Mouse (Mus musculus): ENCODE data around the gene Tat. TPM values are rescaled to one million over a fixed set of nuclear protein-coding genes. Genes with fewer than 3 reads are reported as not detected.

Tat gene
- total RNA-seq, 4 experiments from 2014 or later, result 0.10 to 0.58 (median 0.25) TPM

Other genes starting within 250 kb of the Tat start
- gene Ap1g1, start 211.9 kb upstream of the Tat start, total RNA-seq (2022), result 100 to 1,000 TPM in 1 of 4 experiments, 10 to 100 TPM in 3; 76.0 to 103 (median 90.0) TPM
- gene Phlpp2, start 121.9 kb upstream of the Tat start, total RNA-seq (2022), result 10 to 100 TPM in 3 of 4 experiments, 1 to 10 TPM in 1; 10.0 to 13.2 (median 11.6) TPM
- under 1 TPM in 2 of 4 experiments, not detected in 2; 0.16 to 0.43 TPM for gene Marveld3, start 28.2 kb upstream of the Tat start, total RNA-seq (2022)
- 1 to 10 TPM in 2 of 4 experiments, under 1 TPM in 2; 0.89 to 1.9 (median 1.4) TPM for gene Chst4, start 49.3 kb downstream of the Tat start, total RNA-seq (2022)
- 10 to 100 TPM in 3 of 4 experiments, 1 to 10 TPM in 1; 9.9 to 16.1 (median 12.8) TPM for gene Zfp612, start 89.3 kb downstream of the Tat start, total RNA-seq (2022)
- gene Gm21964, start 110.8 kb downstream of the Tat start, total RNA-seq (2022), result not detected
- gene Gm17720, start 112.3 kb downstream of the Tat start, total RNA-seq (2022), result not detected
- gene Calb2, start 177.8 kb downstream of the Tat start, total RNA-seq (2022), result 1 to 10 TPM in 2 of 4 experiments, under 1 TPM in 1, not detected in 1; 0.52 to 2.2 (median 1.5) TPM
- gene Cmtr2, start 225.2 kb downstream of the Tat start, total RNA-seq (2022), result 10 to 100 TPM in 1 of 4 experiments, 1 to 10 TPM in 3; 6.6 to 11.1 (median 8.0) TPM

All from adrenal gland, adult 8-10 months (tissue).